Mouse (Mus musculus) testis, adult 2 months (tissue): Measurements from ENCODE around the gene Chpf.

ENCODE experiments used
- CTCF ChIP-seq: fragments of 200-500 bp; IDR thresholded peaks from 2 replicates; pipeline ENCODE4 v1.5.1; 2012; ENCODE audit warnings: low read depth, mild to moderate bottlenecking, inconsistent platforms, low read length, moderate library complexity; ENCODE audit not compliant: control insufficient read depth, insufficient read depth, insufficient replicate concordance
- POLR2A ChIP-seq: fragments of 200-500 bp; IDR thresholded peaks from 2 replicates; pipeline ENCODE4 v1.6.1; 2012; ENCODE audit warnings: low read depth, mild to moderate bottlenecking, inconsistent platforms, low read length, moderate library complexity; ENCODE audit not compliant: control insufficient read depth

GRCm38 (mm10) chr1:75501905-75502304 is 22.8 kb upstream of the Chpf start:
- TF ChIP-seq POLR2A (no peak), CTCF (no peak)
